Mouse (Mus musculus): ENCODE results near the gene Thada.
"Not testable (repeated sequence)": the region's sequence is repeated elsewhere in the genome, so short reads cannot be mapped to it uniquely, and the experiment has no call there.

Gene Thada

GRCm38 (mm10) chr17:84217696-84218095 is 248.3 kb downstream of the Thada start:
- DNase-seq (ENCODE audit: low read depth): no peak

GRCm38 (mm10) chr17:84215264-84215960 is 250.6 kb downstream of the Thada start:
- no peak for DNase-seq (ENCODE audit: low read depth)

GRCm38 (mm10) chr17:84213464-84213863 is 252.5 kb downstream of the Thada start:
- no peak for DNase-seq (ENCODE audit: low read depth)

GRCm38 (mm10) chr17:84207611-84208010 is 258.4 kb downstream of the Thada start:
- no peak for DNase-seq (ENCODE audit: low read depth)

GRCm38 (mm10) chr17:84206239-84206638 is 259.8 kb downstream of the Thada start:
- DNase-seq (ENCODE audit: low read depth): no peak

- no peak for DNase-seq (ENCODE audit: low read depth)
Observed at GRCm38 (mm10) chr17:84204962-84205361, 261.0 kb downstream of the Thada start.

GRCm38 (mm10) chr17:84203340-84203739 is 262.7 kb downstream of the Thada start:
- DNase-seq (ENCODE audit: low read depth): no peak

- DNase-seq (ENCODE audit: low read depth): no peak
Observed at GRCm38 (mm10) chr17:84201183-84201582, 264.8 kb downstream of the Thada start.

GRCm38 (mm10) chr17:84197912-84198344 is 268.1 kb downstream of the Thada start:
- DNase-seq (ENCODE audit: low read depth): no peak

GRCm38 (mm10) chr17:84196329-84196728 is 269.7 kb downstream of the Thada start:
- no peak for DNase-seq (ENCODE audit: low read depth)

GRCm38 (mm10) chr17:84195835-84196234 is 270.2 kb downstream of the Thada start:
- DNase-seq (ENCODE audit: low read depth): no peak

GRCm38 (mm10) chr17:84195003-84195395 is 271.0 kb downstream of the Thada start:
- no peak for DNase-seq (ENCODE audit: low read depth)

GRCm38 (mm10) chr17:84194282-84195002 is 271.6 kb downstream of the Thada start:
- DNase-seq (ENCODE audit: low read depth): no peak

GRCm38 (mm10) chr17:84193411-84193810 is 272.6 kb downstream of the Thada start:
- no peak for DNase-seq (ENCODE audit: low read depth)

GRCm38 (mm10) chr17:84191946-84192345 is 274.1 kb downstream of the Thada start:
- no peak for DNase-seq (ENCODE audit: low read depth)

- DNase-seq (ENCODE audit: low read depth): peak; percentile 96
Observed at GRCm38 (mm10) chr17:84190885-84191284, 275.1 kb downstream of the Thada start.

GRCm38 (mm10) chr17:84189127-84189854 is 276.7 kb downstream of the Thada start:
- DNase-seq (ENCODE audit: low read depth): peak; percentile 48

GRCm38 (mm10) chr17:84188374-84188961 is 277.5 kb downstream of the Thada start:
- peak; percentile 88 for DNase-seq (ENCODE audit: low read depth)

- DNase-seq (ENCODE audit: low read depth): peak; percentile 94
Observed at GRCm38 (mm10) chr17:84187727-84188373, 278.2 kb downstream of the Thada start, which contains the start of gene Zfp36l2. Gene Zfp36l2 (minus strand): TSS chr17:84187947.

GRCm38 (mm10) chr17:84187264-84187663 is 278.7 kb downstream of the Thada start:
- DNase-seq (ENCODE audit: low read depth): not testable (repeated sequence)

- DNase-seq (ENCODE audit: low read depth): peak; percentile 80
Observed at GRCm38 (mm10) chr17:84186451-84187202, 279.4 kb downstream of the Thada start.

Data from induced T-regulatory cell, adult 2 months (primary cell).